Mouse (Mus musculus): ENCODE results near the gene Rbfox2. TPM values are rescaled to one million over a fixed set of nuclear protein-coding genes. Genes with fewer than 3 reads are reported as not detected.
A peak's percentile ranks its signal among the peaks of the same experiment; 100 is the strongest.

Gene Rbfox2
- polyA plus RNA-seq (2012; rRNA removed), result 25.1 and 34.7 TPM in 2 replicates

- Histone ChIP-seq H3K4me3 (ENCODE audit: low read depth, low read length) (peak within 1 kb of the TSS; percentile 88), H3K36me3 (ENCODE audit: control insufficient read depth, insufficient read depth, low read length) (no peaks in the 10 kb centered on the region), H3K27ac (ENCODE audit: insufficient read depth, low read depth, low read length) (peak within 1 kb of the TSS; percentile 93), H3K4me1 (ENCODE audit: control insufficient read depth, insufficient read depth, insufficient read length, low read length) (peaks cover 2% of the 10 kb centered on the region; the same call in 1 of the 2 replicates), H3K27me3 (ENCODE audit: control insufficient read depth, insufficient read depth, low read length) (no peaks in the 10 kb centered on the region)
- no peak for TF ChIP-seq CTCF (IDR thresholded peaks at IDR 0.05; ENCODE audit: extremely low read depth, insufficient read length, insufficient replicate concordance, low read depth, low read length)
- TF ChIP-seq POLR2A (IDR thresholded peaks at IDR 0.05; ENCODE audit: low read depth, low read length), result no peak
- under 1% methylated on average over 87 of the region's 90 CpGs for WGBS
Measured at GRCm38 (mm10) chr15:77306547-77307261, at the start of gene Rbfox2. Rbfox2 (minus strand) TSS chr15:77307004.

- H3K36me3 ChIP-seq (ENCODE audit: control insufficient read depth, insufficient read depth, low read length), result no peaks in the 10 kb centered on the region
- H3K27me3 ChIP-seq (ENCODE audit: control insufficient read depth, insufficient read depth, low read length), result no peaks in the 10 kb centered on the region
- TF ChIP-seq POLR2A (IDR thresholded peaks at IDR 0.05; ENCODE audit: low read depth, low read length) (no peak), CTCF (IDR thresholded peaks at IDR 0.05; ENCODE audit: extremely low read depth, insufficient read length, insufficient replicate concordance, low read depth, low read length) (no peak)
- H3K27ac ChIP-seq (ENCODE audit: insufficient read depth, low read depth, low read length), result no peak overlapping the region
- 40% methylated on average over 11 of the region's 11 CpGs for WGBS
- no peak overlapping the region for H3K4me3 ChIP-seq (ENCODE audit: low read depth, low read length)
- H3K4me1 ChIP-seq (ENCODE audit: control insufficient read depth, insufficient read depth, insufficient read length, low read length), result peaks cover 14% of the 10 kb centered on the region
Measured at GRCm38 (mm10) chr15:77356248-77356810, 49.5 kb upstream of the Rbfox2 start.

GRCm38 (mm10) chr15:77354848-77355551 is 48.2 kb upstream of the Rbfox2 start:
- Histone ChIP-seq H3K27me3 (ENCODE audit: control insufficient read depth, insufficient read depth, low read length) (no peaks in the 10 kb centered on the region), H3K27ac (ENCODE audit: insufficient read depth, low read depth, low read length) (no peak overlapping the region), H3K4me1 (ENCODE audit: control insufficient read depth, insufficient read depth, insufficient read length, low read length) (peaks cover 14% of the 10 kb centered on the region), H3K36me3 (ENCODE audit: control insufficient read depth, insufficient read depth, low read length) (no peaks in the 10 kb centered on the region), H3K4me3 (ENCODE audit: low read depth, low read length) (no peak overlapping the region)
- no peak for TF ChIP-seq POLR2A (IDR thresholded peaks at IDR 0.05; ENCODE audit: low read depth, low read length)
- TF ChIP-seq CTCF (IDR thresholded peaks at IDR 0.05; ENCODE audit: extremely low read depth, insufficient read length, insufficient replicate concordance, low read depth, low read length), result no peak
- WGBS, result 93% methylated on average over 6 of the region's 6 CpGs

- TF ChIP-seq CTCF (IDR thresholded peaks at IDR 0.05; ENCODE audit: extremely low read depth, insufficient read length, insufficient replicate concordance, low read depth, low read length) (no peak), POLR2A (IDR thresholded peaks at IDR 0.05; ENCODE audit: low read depth, low read length) (no peak)
Measured at GRCm38 (mm10) chr15:77354496-77354847, 47.7 kb upstream of the Rbfox2 start.

GRCm38 (mm10) chr15:77353764-77354163 is 47.0 kb upstream of the Rbfox2 start:
- 63% methylated on average over 4 of the region's 4 CpGs for WGBS
- Histone ChIP-seq H3K27me3 (ENCODE audit: control insufficient read depth, insufficient read depth, low read length) (no peaks in the 10 kb centered on the region), H3K4me1 (ENCODE audit: control insufficient read depth, insufficient read depth, insufficient read length, low read length) (peaks cover 3% of the 10 kb centered on the region; the same call in 1 of the 2 replicates), H3K27ac (ENCODE audit: insufficient read depth, low read depth, low read length) (no peak overlapping the region), H3K36me3 (ENCODE audit: control insufficient read depth, insufficient read depth, low read length) (no peaks in the 10 kb centered on the region), H3K4me3 (ENCODE audit: low read depth, low read length) (no peak overlapping the region)
- TF ChIP-seq CTCF (IDR thresholded peaks at IDR 0.05; ENCODE audit: extremely low read depth, insufficient read length, insufficient replicate concordance, low read depth, low read length) (no peak), POLR2A (IDR thresholded peaks at IDR 0.05; ENCODE audit: low read depth, low read length) (no peak)

More at GRCm38 (mm10) chr15:77354496-77354847, 47.7 kb upstream of the Rbfox2 start:
- 72% methylated on average over 4 of the region's 4 CpGs for WGBS
- Histone ChIP-seq H3K27ac (ENCODE audit: insufficient read depth, low read depth, low read length) (no peak overlapping the region), H3K27me3 (ENCODE audit: control insufficient read depth, insufficient read depth, low read length) (no peaks in the 10 kb centered on the region), H3K36me3 (ENCODE audit: control insufficient read depth, insufficient read depth, low read length) (no peaks in the 10 kb centered on the region), H3K4me1 (ENCODE audit: control insufficient read depth, insufficient read depth, insufficient read length, low read length) (peaks cover 9% of the 10 kb centered on the region; the same call in 1 of the 2 replicates), H3K4me3 (ENCODE audit: low read depth, low read length) (no peak overlapping the region)

- Histone ChIP-seq H3K36me3 (ENCODE audit: control insufficient read depth, insufficient read depth, low read length) (no peaks in the 10 kb centered on the region), H3K27me3 (ENCODE audit: control insufficient read depth, insufficient read depth, low read length) (no peaks in the 10 kb centered on the region), H3K4me3 (ENCODE audit: low read depth, low read length) (no peak overlapping the region), H3K4me1 (ENCODE audit: control insufficient read depth, insufficient read depth, insufficient read length, low read length) (no peaks in the 10 kb centered on the region; the same call in 1 of the 2 replicates), H3K27ac (ENCODE audit: insufficient read depth, low read depth, low read length) (no peak overlapping the region)
- 68% methylated on average over 7 of the region's 7 CpGs for WGBS
- TF ChIP-seq CTCF (IDR thresholded peaks at IDR 0.05; ENCODE audit: extremely low read depth, insufficient read length, insufficient replicate concordance, low read depth, low read length) (no peak), POLR2A (IDR thresholded peaks at IDR 0.05; ENCODE audit: low read depth, low read length) (no peak)
Measured at GRCm38 (mm10) chr15:77352863-77353262, 46.1 kb upstream of the Rbfox2 start.

GRCm38 (mm10) chr15:77350117-77350516 is 43.3 kb upstream of the Rbfox2 start:
- H3K27me3 ChIP-seq (ENCODE audit: control insufficient read depth, insufficient read depth, low read length), result no peaks in the 10 kb centered on the region
- no peak for TF ChIP-seq CTCF (IDR thresholded peaks at IDR 0.05; ENCODE audit: extremely low read depth, insufficient read length, insufficient replicate concordance, low read depth, low read length)
- TF ChIP-seq POLR2A (IDR thresholded peaks at IDR 0.05; ENCODE audit: low read depth, low read length), result no peak
- H3K27ac ChIP-seq (ENCODE audit: insufficient read depth, low read depth, low read length), result no peak overlapping the region
- no peak overlapping the region for H3K4me3 ChIP-seq (ENCODE audit: low read depth, low read length)
- WGBS, result 91% methylated on average over 7 of the region's 7 CpGs
- no peaks in the 10 kb centered on the region for H3K4me1 ChIP-seq (ENCODE audit: control insufficient read depth, insufficient read depth, insufficient read length, low read length)
- no peaks in the 10 kb centered on the region for H3K36me3 ChIP-seq (ENCODE audit: control insufficient read depth, insufficient read depth, low read length)

Data from small intestine, adult 2 months (tissue).